Mouse (Mus musculus) hindbrain, embryonic 11.5 days (tissue): Measurements from ENCODE around the gene Pde1b. TPM values are rescaled to one million over a fixed set of nuclear protein-coding genes. Genes with fewer than 3 reads are reported as not detected.

Source experiments
- ATAC-seq: fragments of 200-750 bp; cut with Nextera tagmentation; 2 replicates; pipeline ENCODE4 v1.8.0; 2017; ENCODE audit warnings: mild to moderate bottlenecking, moderate TSS enrichment, moderate library complexity; ENCODE audit not compliant: low FRiP score
- DNase-seq: peaks from one replicate; pipeline ENCODE4 v3.0.0-alpha.2; 2015; ENCODE audit warnings: low spot score
- H3K27ac ChIP-seq: fragments of 300-500 bp; sonication (generic); 2 replicates; pipeline ENCODE4 v1.5.1; 2014; ENCODE audit warnings: mild to moderate bottlenecking, low read depth, low read length
- H3K27me3 ChIP-seq: fragments of 300-500 bp; sonication (generic); 2 replicates; pipeline ENCODE4 v1.6.1; 2014; ENCODE audit warnings: mild to moderate bottlenecking, low read length, moderate library complexity, mixed read lengths; ENCODE audit not compliant: control insufficient read depth, insufficient read depth
- H3K36me3 ChIP-seq: fragments of 300-500 bp; sonication (generic); 2 replicates; pipeline ENCODE4 v1.6.1; 2014; ENCODE audit warnings: mild to moderate bottlenecking, low read length, moderate library complexity, mixed read lengths; ENCODE audit not compliant: control insufficient read depth, insufficient read depth
- H3K4me1 ChIP-seq: fragments of 300-500 bp; sonication (generic); replicated peaks from 2 replicates; pipeline ENCODE4 v1.6.1; 2014; ENCODE audit warnings: low read length, mixed read lengths; ENCODE audit not compliant: control insufficient read depth, insufficient read depth
- H3K4me2 ChIP-seq: fragments of 300-500 bp; sonication (generic); replicated peaks from 2 replicates; pipeline ENCODE4 v1.6.1; 2014; ENCODE audit warnings: mild to moderate bottlenecking, low read depth, low read length
- H3K4me3 ChIP-seq: fragments of 300-500 bp; sonication (generic); 2 replicates; pipeline ENCODE4 v1.5.1; 2014; ENCODE audit warnings: low read depth, low read length
- H3K9ac ChIP-seq: fragments of 300-500 bp; sonication (generic); 2 replicates; pipeline ENCODE4 v1.6.1; 2014; ENCODE audit warnings: low read depth, low read length
- H3K9me3 ChIP-seq: fragments of 300-500 bp; sonication (generic); 2 replicates; pipeline ENCODE4 v1.6.1; 2016; ENCODE audit warnings: low read length; ENCODE audit not compliant: control insufficient read depth
- WGBS: fragments of 180-500 bp; shearing (Covaris S2); extraction: QIAGEN DNeasy Blood & Tissue Kit; methylation state at CpG from one replicate; pipeline ENCODE4 v1.1.7; 2014; 5-methylcytosine and 5-hydroxymethylcytosine counted together
- polyA plus RNA-seq: library from polyadenylated mRNA; unstranded; fragments of >200 nt; fragmentation: Nextera tagmentation; extraction: Ambion mirVana; gene quantifications from 2 replicates; pipeline ENCODE4 v1.2.1, GENCODE M21; 2014

Gene Pde1b
- polyA plus RNA-seq, 1 experiment from 2014 or later = 38.1 TPM

DNA sequence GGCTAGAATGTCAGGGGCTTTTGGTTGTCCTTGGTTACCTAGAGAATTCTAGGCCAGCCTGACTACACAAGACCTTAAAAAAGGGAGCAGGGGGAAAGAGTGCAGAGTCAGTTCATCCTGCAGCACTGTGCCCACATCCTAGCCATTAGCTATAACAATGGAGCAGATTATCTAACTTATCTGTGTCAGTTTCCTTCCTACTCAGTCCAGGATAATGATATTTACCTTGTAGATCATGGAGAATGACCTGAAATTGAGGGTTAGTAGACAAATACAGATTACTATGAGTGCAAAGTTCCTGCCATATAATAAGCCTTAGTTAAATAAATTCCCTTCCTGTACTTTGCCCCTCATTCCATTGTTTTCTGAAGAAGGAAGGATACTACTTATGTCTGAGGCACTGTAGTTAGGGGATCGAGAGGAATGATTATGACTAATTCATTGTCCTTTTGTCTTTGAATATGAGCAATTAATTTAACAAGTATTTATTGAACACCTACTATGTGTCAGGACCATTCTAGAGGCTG lies 23.7 kb upstream of the Pde1b start:
- Histone ChIP-seq H3K27ac (no peak overlapping the region), H3K36me3 (no peaks in the 10 kb centered on the region), H3K9me3 (no peaks in the 10 kb centered on the region), H3K4me2 (no peak overlapping the region), H3K4me1 (no peaks in the 10 kb centered on the region), H3K4me3 (no peak overlapping the region), H3K9ac (no peak overlapping the region), H3K27me3 (no peaks in the 10 kb centered on the region)
- 67% methylated on average over 1 of the region's 1 CpGs for WGBS
- ATAC-seq (no peak), DNase-seq (no peak)

GRCm38 (mm10) chr15:103480129-103480528 lies 22.7 kb upstream of the Pde1b start:
- Histone ChIP-seq H3K36me3 (no peaks in the 10 kb centered on the region), H3K27ac (no peak overlapping the region), H3K4me3 (no peak overlapping the region), H3K9ac (no peak overlapping the region), H3K4me2 (no peak overlapping the region), H3K9me3 (no peaks in the 10 kb centered on the region), H3K27me3 (no peaks in the 10 kb centered on the region), H3K4me1 (no peaks in the 10 kb centered on the region)
- WGBS = 91% methylated on average over 2 of the region's 2 CpGs
- ATAC-seq = no peak
- DNase-seq = no peak

GRCm38 (mm10) chr15:103482488-103482887 lies 20.3 kb upstream of the Pde1b start:
- Histone ChIP-seq H3K9me3 (no peaks in the 10 kb centered on the region), H3K4me2 (no peak overlapping the region), H3K9ac (no peak overlapping the region), H3K4me1 (no peaks in the 10 kb centered on the region), H3K36me3 (no peaks in the 10 kb centered on the region), H3K27ac (no peak overlapping the region), H3K27me3 (no peaks in the 10 kb centered on the region), H3K4me3 (no peak overlapping the region)
- DNase-seq = peak; percentile 78
- ATAC-seq = peak; percentile 66
- WGBS = 0% methylated on average over 1 of the region's 1 CpGs

- Histone ChIP-seq H3K36me3 (no peaks in the 10 kb centered on the region), H3K4me3 (no peak overlapping the region), H3K27ac (no peak overlapping the region), H3K4me1 (no peaks in the 10 kb centered on the region), H3K27me3 (no peaks in the 10 kb centered on the region), H3K4me2 (no peak overlapping the region), H3K9me3 (no peaks in the 10 kb centered on the region), H3K9ac (no peak overlapping the region)
- ATAC-seq = no peak
- WGBS = 47% methylated on average over 2 of the region's 2 CpGs
- no peak for DNase-seq
Observed at GRCm38 (mm10) chr15:103484490-103484889, 18.3 kb upstream of the Pde1b start.

- WGBS = 70% methylated on average over 3 of the region's 3 CpGs
- Histone ChIP-seq H3K27ac (no peak overlapping the region), H3K4me3 (no peak overlapping the region), H3K9ac (no peak overlapping the region), H3K4me1 (no peaks in the 10 kb centered on the region), H3K4me2 (no peak overlapping the region), H3K27me3 (no peaks in the 10 kb centered on the region), H3K9me3 (no peaks in the 10 kb centered on the region), H3K36me3 (no peaks in the 10 kb centered on the region)
- no peak for ATAC-seq
- no peak for DNase-seq
Observed at GRCm38 (mm10) chr15:103485106-103485505, 17.7 kb upstream of the Pde1b start.

DNA sequence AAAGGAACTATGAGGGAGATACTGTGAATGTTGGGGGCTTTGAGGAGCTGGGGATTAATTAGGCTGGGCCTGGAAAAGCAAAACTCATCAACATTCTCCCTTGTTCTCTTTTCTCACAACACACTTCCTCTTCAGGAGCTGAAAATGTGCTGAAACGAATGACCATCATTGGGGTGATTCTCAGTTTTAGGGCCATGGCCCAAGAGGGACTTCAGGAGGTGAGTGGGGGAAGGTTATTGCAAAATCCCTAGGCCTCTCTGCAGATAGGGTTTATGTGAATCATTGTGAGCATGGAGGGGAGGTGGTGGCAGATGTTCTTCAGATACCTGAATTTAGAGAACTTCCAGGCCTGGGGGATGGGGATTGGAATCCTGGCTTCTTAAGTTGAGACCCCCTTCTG lies 16.2 kb upstream of the Pde1b start:
- H3K27ac ChIP-seq = no peak overlapping the region
- no peaks in the 10 kb centered on the region for H3K27me3 ChIP-seq
- no peak overlapping the region for H3K4me3 ChIP-seq
- no peaks in the 10 kb centered on the region for H3K9me3 ChIP-seq
- no peak for ATAC-seq
- 73% methylated on average over 1 of the region's 1 CpGs for WGBS
- DNase-seq = no peak
- H3K4me1 ChIP-seq = no peaks in the 10 kb centered on the region
- H3K36me3 ChIP-seq = no peaks in the 10 kb centered on the region
- no peak overlapping the region for H3K4me2 ChIP-seq
- H3K9ac ChIP-seq = no peak overlapping the region

- Histone ChIP-seq H3K9me3 (no peaks in the 10 kb centered on the region), H3K36me3 (no peaks in the 10 kb centered on the region), H3K4me1 (no peaks in the 10 kb centered on the region), H3K9ac (no peak overlapping the region), H3K4me3 (no peak overlapping the region), H3K27me3 (no peaks in the 10 kb centered on the region), H3K4me2 (no peak overlapping the region), H3K27ac (no peak overlapping the region)
- no peak for DNase-seq
- ATAC-seq = no peak
- 55% methylated on average over 4 of the region's 4 CpGs for WGBS
Observed at GRCm38 (mm10) chr15:103488336-103488735, 14.5 kb upstream of the Pde1b start.

- WGBS = 78% methylated on average over 10 of the region's 10 CpGs
- Histone ChIP-seq H3K4me1 (no peaks in the 10 kb centered on the region; the same call in 1 of the 2 replicates), H3K36me3 (no peaks in the 10 kb centered on the region), H3K9me3 (no peaks in the 10 kb centered on the region), H3K4me2 (no peak overlapping the region), H3K27ac (no peak overlapping the region), H3K9ac (no peak overlapping the region), H3K27me3 (no peaks in the 10 kb centered on the region), H3K4me3 (no peak overlapping the region)
- ATAC-seq = no peak
- DNase-seq = no peak
Observed at GRCm38 (mm10) chr15:103496204-103497140, 6.4 kb upstream of the Pde1b start.

DNA sequence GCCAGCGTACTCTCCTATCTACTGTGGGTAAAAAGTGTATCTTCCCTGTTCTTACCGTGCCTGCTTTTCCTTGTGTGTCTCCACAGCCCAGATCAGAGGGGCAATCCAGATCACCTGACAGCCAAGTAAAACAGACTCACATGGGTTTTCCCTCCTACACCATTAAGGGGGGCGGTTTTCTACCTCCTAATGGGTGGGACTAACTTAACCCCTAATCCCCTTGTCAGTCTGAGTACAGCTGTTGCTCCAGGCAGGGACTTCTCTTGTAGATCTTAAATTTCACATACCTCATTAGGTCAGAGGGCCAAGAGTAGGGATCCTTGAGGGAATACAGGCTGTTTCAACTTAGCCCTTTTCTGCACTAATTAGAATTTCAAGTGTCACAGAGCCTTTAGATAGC lies 4.7 kb upstream of the Pde1b start:
- ATAC-seq = no peak
- H3K4me3 ChIP-seq = no peak overlapping the region
- no peak overlapping the region for H3K27ac ChIP-seq
- no peaks in the 10 kb centered on the region; the same call in 1 of the 2 replicates for H3K4me1 ChIP-seq
- WGBS = 48% methylated on average over 3 of the region's 3 CpGs
- no peaks in the 10 kb centered on the region; the same call in 1 of the 2 replicates for H3K27me3 ChIP-seq
- H3K36me3 ChIP-seq = no peaks in the 10 kb centered on the region
- no peak for DNase-seq
- H3K4me2 ChIP-seq = no peak overlapping the region
- H3K9me3 ChIP-seq = no peaks in the 10 kb centered on the region
- H3K9ac ChIP-seq = no peak overlapping the region
